Mouse (Mus musculus) left cerebral cortex, postnatal 36 days (tissue): ENCODE measurements around the gene Gm11172. TPM values are rescaled to one million over a fixed set of nuclear protein-coding genes. Genes with fewer than 3 reads are reported as not detected.

Experiments
- DNase-seq, 2 experiments: peaks; one replicate each; pipeline ENCODE4 v3.0.0; 2021 to 2022; ENCODE audit warnings: low spot score in 2 of 2, mixed read lengths in 1 of 2
- intact Hi-C: fragments of 180-260 bp; cut with DNase I; formaldehyde crosslinking; loops from one replicate; pipeline ENCODE4 v1.15.1; 2025
- total RNA-seq, 2 experiments: library from RNA; stranded (reverse); gene quantifications; 2 replicates each; pipeline ENCODE4 v1.2.3; 2021

Gene Gm11172
- total RNA-seq = not detected

DNA sequence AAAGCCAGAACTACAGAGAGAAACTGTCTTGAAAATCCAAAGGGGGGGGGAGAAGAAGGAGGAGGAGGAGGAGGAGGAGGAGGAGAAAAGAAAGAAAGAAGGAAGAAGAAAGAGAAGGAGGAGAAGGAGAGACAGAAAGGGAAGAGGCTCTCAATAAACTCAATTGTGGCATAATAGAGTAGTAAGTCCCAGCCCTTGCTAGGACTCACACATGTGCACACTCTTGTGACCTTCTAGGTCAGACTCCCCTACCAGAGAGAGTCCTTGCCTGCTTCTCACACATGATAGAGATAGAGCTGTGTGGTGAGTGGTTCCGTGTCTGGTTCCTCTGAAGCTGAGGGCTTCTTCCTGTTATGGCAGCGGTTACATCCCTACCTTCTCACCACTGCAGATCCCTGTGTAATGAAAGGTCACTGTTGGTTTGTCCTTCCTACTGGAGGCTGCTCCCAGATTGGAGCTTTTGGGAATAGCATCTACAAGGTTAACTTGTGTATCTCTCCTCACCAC is at the start of gene Gm11172:
TSS of gene Gm11172 (plus strand) at position 51 of the 507 bp plus-strand sequence.
- no peak for DNase-seq
- intact Hi-C loops = no loop called here

- DNase-seq = no peak
- intact Hi-C loops = no loop called here
Observed at GRCm38 (mm10) chr16:10763540-10764264, 49.0 kb upstream of the Gm11172 start.

DNA sequence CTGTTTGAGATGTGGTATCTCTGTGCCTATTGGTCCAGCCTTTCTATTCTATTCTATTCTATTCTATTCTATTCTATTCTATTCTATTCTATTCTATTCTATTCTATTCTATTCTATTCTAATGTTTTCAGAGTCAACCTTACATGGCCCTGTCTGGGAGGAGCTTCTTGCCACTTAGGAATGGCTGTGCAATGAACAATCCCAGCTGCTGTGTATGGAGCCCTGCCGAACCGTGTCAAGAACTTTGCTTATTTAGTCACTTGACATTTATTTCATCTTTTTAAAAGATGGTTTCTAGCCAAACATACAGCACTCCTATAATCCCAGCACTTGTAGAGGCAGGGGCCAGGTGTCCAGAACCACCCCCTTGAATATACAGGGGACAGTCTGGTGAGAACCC is 48.4 kb upstream of the Gm11172 start:
- no peak for DNase-seq

GRCm38 (mm10) chr16:10767158-10767557 is 45.6 kb upstream of the Gm11172 start:
- peak; percentile 21 to 48 for DNase-seq
- intact Hi-C loops = no loop called here

More for the DNA sequence above, 48.4 kb upstream of the Gm11172 start:
- intact Hi-C loops = no loop called here

DNA sequence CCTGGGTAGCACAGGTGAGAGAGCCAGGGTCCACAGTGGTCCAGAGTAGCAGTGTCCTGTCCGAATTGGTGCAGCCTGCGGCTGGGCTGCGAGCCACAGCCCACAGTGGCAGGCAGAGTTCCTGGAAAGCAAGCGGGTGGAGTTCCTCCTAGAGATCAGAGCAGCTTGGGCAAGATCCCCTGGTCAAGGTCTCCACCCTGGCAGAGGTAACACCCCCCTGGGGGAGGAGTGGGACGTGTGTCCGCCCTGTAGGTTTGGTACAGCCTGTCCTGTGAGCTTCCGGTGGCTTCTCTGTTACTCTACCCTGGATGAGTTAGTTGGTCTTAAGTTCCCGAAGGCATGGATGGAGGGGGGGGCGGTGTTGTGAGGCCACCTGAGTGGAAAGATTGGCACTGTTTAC is 43.9 kb upstream of the Gm11172 start:
- DNase-seq = no peak
- intact Hi-C loops = no loop called here

- peak; percentile 38 to 53 for DNase-seq
- intact Hi-C loops = no loop called here
Observed at GRCm38 (mm10) chr16:10769661-10770060, 43.1 kb upstream of the Gm11172 start.

- DNase-seq = no peak
- intact Hi-C loops = no loop called here
Observed at GRCm38 (mm10) chr16:10770531-10771325, 42.0 kb upstream of the Gm11172 start.

DNA sequence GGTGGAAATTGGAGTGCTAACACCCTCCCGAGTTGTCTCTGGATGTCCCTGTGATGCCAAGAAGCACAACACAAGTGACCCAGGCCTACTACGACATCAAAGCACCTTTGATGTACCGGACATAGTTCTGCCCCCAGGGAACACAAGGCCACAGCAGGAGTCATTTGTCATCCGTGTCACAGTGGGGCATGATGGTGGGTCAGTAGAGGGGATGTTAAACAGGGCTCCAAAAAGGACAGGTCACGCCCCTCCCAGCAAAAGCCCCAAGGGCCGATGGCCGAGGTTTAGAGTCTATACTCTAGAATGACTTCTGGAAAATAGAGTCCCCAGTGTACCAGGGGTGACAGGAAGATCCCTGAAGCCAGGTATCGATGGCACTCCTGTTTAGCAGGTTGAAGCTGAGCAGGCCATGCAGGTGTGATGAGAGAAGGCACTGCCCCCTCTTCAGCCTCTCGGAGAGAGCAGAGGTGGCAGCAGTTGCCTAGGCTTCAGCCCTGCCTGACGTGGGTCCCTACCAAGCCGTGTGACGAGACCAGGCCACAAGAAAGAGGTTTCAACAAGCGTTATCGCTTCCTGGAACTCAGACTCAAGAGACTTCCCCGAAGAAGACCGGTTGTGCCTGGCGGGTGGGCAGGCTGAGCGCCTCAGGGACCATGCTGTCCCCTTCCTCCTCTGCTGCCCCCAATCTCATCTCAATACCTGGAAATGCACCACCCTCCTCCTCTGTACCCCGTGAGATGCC is 40.8 kb upstream of the Gm11172 start:
- no peak for DNase-seq
- intact Hi-C loops = no loop called here

- no peak for DNase-seq
- intact Hi-C loops = no loop called here
Observed at GRCm38 (mm10) chr16:10773543-10773942, 39.2 kb upstream of the Gm11172 start.

GRCm38 (mm10) chr16:10774726-10775125 is 38.0 kb upstream of the Gm11172 start:
- DNase-seq = no peak
- intact Hi-C loops = no loop called here

DNA sequence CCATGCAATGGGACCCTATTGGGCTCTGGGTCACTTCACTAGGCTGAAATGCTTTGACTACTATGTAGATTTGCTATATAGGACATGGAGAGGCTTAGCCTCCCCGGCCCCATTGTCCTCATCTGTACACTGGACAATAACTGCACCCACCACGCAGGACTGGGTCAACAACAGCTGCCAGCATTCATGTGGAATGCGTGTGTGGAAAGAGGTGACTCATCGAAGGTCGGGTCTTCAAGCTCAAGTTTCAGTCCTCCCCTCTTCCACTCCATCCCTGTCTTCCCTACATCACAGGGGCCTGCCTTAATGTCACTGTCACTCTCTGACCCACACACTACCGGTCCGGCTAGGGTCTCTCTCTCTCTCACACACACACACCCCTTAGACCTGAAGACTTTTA is 36.4 kb upstream of the Gm11172 start:
- intact Hi-C loops = no loop called here
- DNase-seq = no peak

DNA sequence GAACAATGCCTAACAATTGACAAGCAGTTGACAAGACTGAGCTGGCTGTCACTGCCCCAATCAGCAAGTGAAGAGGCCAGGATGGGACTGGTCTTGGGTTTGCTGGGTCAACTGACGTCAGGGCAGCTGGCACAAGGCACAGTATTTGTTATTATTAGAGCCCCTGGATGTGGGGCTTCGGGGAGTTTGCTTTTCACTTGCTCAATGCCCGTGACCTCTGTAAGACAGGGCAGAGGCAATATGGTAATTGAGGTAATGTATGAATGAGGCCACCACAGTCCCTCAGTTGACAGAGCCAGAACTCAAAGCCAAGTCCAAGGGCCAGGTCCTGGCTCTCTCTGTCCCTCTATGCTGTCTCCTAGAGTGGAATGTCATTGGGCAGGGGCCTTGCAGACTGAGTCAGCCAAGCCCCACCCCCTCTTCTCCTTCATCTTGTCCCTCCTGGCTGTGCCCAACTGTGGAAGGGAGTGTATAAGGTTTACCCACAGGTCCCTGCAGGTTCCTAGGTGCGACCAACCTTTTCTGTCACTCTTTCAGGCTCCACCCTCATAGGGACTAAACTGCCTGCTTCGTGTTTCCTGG is 35.0 kb upstream of the Gm11172 start:
- no peak for DNase-seq
- intact Hi-C loops = no loop called here

DNA sequence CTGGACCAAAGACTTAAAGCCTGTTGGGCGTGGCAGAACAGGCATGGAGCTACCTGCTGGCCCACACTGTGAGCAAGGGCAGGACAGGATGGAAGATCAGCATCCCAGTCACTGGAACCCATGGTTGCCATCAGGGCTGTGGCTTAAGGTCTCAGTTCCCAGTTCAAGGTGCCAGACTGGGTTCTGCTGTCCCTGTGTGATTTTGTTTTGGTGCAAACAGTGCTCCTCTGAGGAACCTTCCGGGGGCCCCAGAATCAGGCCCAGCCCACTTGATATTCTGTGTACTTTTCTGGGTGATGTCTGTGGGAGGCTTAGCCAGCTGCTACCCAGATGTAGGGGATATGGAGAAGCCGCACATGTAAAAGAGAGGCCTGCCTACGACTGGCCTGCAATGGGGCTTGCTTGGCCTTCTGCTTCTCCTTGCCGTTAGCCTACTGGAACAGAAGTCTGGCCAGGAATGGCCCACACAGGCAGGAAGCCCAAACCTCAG is 32.0 kb upstream of the Gm11172 start:
- intact Hi-C loops = loop anchor here (10.0 kb wide), 1 partner anchor 116 kb away; no protein-coding TSS in a partner anchor
- no peak for DNase-seq

DNA sequence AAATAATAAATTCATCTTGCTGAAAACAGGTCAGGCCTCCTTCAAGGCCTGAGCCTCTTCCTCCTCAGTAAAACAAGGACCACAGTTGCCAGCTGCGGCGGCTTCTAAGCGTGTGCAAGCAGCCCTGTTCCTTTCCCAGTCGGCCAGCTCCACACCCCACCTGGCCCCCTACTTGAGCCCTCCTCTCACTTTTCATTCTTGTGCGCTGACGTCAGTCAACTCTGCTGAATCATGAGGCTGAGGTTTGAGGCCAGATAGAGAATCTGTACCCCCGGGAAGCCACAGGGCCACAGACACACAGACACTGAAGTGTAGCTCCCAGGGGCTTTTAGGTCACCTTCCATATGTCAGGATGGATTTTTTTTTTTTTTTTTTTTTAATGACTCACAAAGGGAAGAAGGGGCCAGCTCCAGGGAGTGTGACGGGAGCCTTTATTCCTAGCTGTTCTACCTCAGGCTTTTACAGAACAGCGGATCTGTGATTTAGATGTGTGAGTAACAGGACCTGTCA is 30.8 kb upstream of the Gm11172 start:
- no peak for DNase-seq
- intact Hi-C loops = loop anchor here (10.0 kb wide), 1 partner anchor 117 kb away; no protein-coding TSS in a partner anchor

DNA sequence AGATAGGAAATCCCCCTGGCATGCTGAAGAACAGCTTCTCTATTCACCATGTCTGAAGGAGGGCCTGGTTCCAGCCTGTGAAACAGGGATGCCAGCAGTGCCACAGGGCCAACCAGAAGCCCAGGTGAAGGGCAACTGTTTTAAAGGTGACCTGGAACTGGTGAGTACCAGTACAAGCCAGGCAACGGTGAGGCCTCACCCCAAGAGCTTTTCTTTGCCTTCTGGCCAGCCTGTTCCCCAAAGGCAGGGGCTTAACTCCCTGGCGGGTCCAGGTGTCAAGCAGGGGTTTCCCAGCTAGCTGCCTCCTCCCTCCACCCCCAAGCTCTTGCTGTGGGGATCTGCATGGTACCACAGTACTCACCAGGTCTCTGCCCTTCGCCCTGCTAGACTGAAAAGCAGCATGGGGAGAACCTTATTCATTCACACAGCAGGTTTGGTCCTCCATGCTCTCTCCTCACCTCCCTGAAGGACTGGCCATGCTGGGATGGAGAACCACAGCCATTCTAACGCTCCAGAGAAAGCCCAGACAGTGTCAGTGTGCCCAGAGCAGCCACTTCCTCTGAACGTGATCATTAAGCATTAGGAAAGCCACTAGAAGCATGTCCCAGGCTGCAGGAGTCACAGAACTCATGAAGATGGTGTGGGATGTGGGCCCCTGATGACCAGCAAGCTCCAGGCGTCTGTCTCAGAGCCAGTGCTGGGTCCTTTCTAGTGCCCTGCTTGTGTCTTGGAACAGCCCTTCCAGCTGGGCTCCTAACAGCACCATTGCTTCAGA is 30.2 kb upstream of the Gm11172 start:
- intact Hi-C loops = loop anchor here (10.0 kb wide), 1 partner anchor 118 kb away; no protein-coding TSS in a partner anchor
- DNase-seq = no peak

DNA sequence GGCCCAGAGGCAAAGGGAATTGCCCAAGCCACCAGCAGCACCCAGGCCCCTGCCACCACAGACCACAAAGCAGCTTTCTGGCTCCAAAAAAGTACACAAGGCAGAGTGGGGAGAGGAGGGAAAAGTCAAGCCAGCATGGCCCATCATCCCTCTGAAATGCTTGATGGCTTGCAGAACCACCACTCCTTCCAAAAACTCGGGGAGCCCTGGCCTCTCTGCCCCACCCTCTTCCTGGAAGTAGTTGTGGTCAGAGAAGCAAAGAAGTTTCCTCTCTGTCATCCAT is 29.6 kb upstream of the Gm11172 start:
- intact Hi-C loops = loop anchor here (10.0 kb wide), 1 partner anchor 118 kb away; no protein-coding TSS in a partner anchor
- no peak for DNase-seq

GRCm38 (mm10) chr16:10783451-10783850 is 29.3 kb upstream of the Gm11172 start:
- no peak for DNase-seq
- intact Hi-C loops = loop anchor here (10.0 kb wide), 1 partner anchor 119 kb away; no protein-coding TSS in a partner anchor
